In the genomic region with DNA sequence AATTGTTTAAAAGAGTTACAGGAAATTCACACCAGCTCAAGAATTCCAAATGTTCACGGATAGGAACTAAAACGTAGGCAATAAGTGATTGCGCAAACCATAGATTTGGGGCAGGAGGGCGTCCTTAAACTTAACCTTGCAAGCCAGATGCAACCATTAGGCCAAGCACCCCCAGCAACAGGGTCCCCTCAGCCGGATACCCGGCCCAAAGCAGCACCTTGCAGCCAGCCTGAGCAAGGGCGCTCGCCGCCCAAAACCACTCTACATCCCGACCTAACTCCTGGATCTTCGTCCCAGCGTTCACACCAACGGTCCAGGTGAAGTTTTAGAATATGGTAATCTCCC, we compare ENCODE assay signal across 8 mouse cellular contexts. TPM values are rescaled to one million over a fixed set of nuclear protein-coding genes. Genes with fewer than 3 reads are reported as not detected.
DNase-seq lines count a peak whose midpoint lies in the region; ATAC-seq and TF ChIP-seq lines count a peak whose summit lies in the region.

No protein-coding gene starts in this region.

- H3K27ac ChIP-seq in embryonic facial prominence, embryonic 11.5 days (replicated peaks; ENCODE audit: low read depth, low read length), result no peak overlapping the region
- H3K27ac ChIP-seq in intestine, embryonic 14.5 days (ENCODE audit: low read depth), result no peak overlapping the region
- H3K27ac ChIP-seq in midbrain, embryonic 15.5 days, result no peak overlapping the region

- no peak for DNase-seq in lung, adult 2 months
- DNase-seq in lung, postnatal 10 days, result no peak
- DNase-seq in embryonic facial prominence, embryonic 11.5 days (ENCODE audit: low spot score), result peak; percentile 18
- no peak for DNase-seq in intestine, embryonic 14.5 days (ENCODE audit: low spot score)
- DNase-seq in layer of hippocampus, adult 9-11 months, result no peak
- no peak for DNase-seq in adrenal gland, adult (ENCODE audit: inconsistent age in 2 of 2, low spot score in 1 of 2)
- DNase-seq in cerebellum, adult 9-10 months, result no peak

- no peak for TF ChIP-seq CTCF in lung, adult 2 months (IDR thresholded peaks at IDR 0.05; ENCODE audit: insufficient read depth, low read length)

- ATAC-seq in embryonic facial prominence, embryonic 11.5 days (replicated peaks; ENCODE audit: insufficient number of reproducible peaks, low FRiP score, low TSS enrichment, low read depth), result peak; percentile 7
- peak; percentile 6 for ATAC-seq in intestine, embryonic 14.5 days (replicated peaks; ENCODE audit: low FRiP score, low TSS enrichment, low read depth)
- peak; percentile 16 for ATAC-seq in midbrain, embryonic 15.5 days (replicated peaks)

- peaks cover 5% of the 10 kb centered on the region for H3K4me1 ChIP-seq in lung, adult 2 months (ENCODE audit: control insufficient read depth, insufficient read depth, low read length)
- H3K4me1 ChIP-seq in embryonic facial prominence, embryonic 11.5 days (ENCODE audit: control insufficient read depth, insufficient read depth, low read length), result peaks cover 5% of the 10 kb centered on the region; the same call in 1 of the 2 replicates
- peaks cover 24% of the 10 kb centered on the region for H3K4me1 ChIP-seq in intestine, embryonic 14.5 days (replicated peaks; ENCODE audit: control insufficient read depth, insufficient read depth, low read length)
- H3K4me1 ChIP-seq in midbrain, embryonic 15.5 days, result peaks cover 31% of the 10 kb centered on the region

- no peaks in the 10 kb centered on the region for H3K27me3 ChIP-seq in embryonic facial prominence, embryonic 11.5 days (ENCODE audit: control insufficient read depth, insufficient read depth, low read length)
- H3K27me3 ChIP-seq in intestine, embryonic 14.5 days (replicated peaks; ENCODE audit: control insufficient read depth, insufficient read depth, low read length), result no peaks in the 10 kb centered on the region
- no peaks in the 10 kb centered on the region for H3K27me3 ChIP-seq in midbrain, embryonic 15.5 days (replicated peaks)

- peak overlapping the region; percentile 39 for H3K9ac ChIP-seq in embryonic facial prominence, embryonic 11.5 days (replicated peaks; ENCODE audit: low read length)
- peak overlapping the region; percentile 59 for H3K9ac ChIP-seq in intestine, embryonic 14.5 days (ENCODE audit: low read length)
- H3K9ac ChIP-seq in midbrain, embryonic 15.5 days, result peak overlapping the region; percentile 52

- no peaks in the 10 kb centered on the region for H3K36me3 ChIP-seq in embryonic facial prominence, embryonic 11.5 days (replicated peaks; ENCODE audit: control insufficient read depth, insufficient read depth, low read depth, low read length)
- H3K36me3 ChIP-seq in intestine, embryonic 14.5 days (ENCODE audit: control insufficient read depth, insufficient read depth, low read length), result no peaks in the 10 kb centered on the region
- H3K36me3 ChIP-seq in midbrain, embryonic 15.5 days (replicated peaks), result no peaks in the 10 kb centered on the region

- TF ChIP-seq POLR2A in lung, adult 2 months (IDR thresholded peaks at IDR 0.05; ENCODE audit: borderline replicate concordance, extremely low read depth, low read depth, low read length), result no peak

- peak overlapping the region; percentile 76 for H3K4me2 ChIP-seq in embryonic facial prominence, embryonic 11.5 days (ENCODE audit: low read depth, low read length)
- peak overlapping the region; percentile 61 for H3K4me2 ChIP-seq in intestine, embryonic 14.5 days (ENCODE audit: low read length)
- peak overlapping the region; percentile 77 for H3K4me2 ChIP-seq in midbrain, embryonic 15.5 days

- H3K9me3 ChIP-seq in embryonic facial prominence, embryonic 11.5 days (replicated peaks; ENCODE audit: control insufficient read depth, low read length), result no peaks in the 10 kb centered on the region
- H3K9me3 ChIP-seq in intestine, embryonic 14.5 days (ENCODE audit: control insufficient read depth, low read length), result no peaks in the 10 kb centered on the region
- H3K9me3 ChIP-seq in midbrain, embryonic 15.5 days, result no peaks in the 10 kb centered on the region

- H3K4me3 ChIP-seq in lung, adult 2 months (replicated peaks; ENCODE audit: extremely low read depth, low read depth, low read length), result peak overlapping the region; percentile 90
- H3K4me3 ChIP-seq in embryonic facial prominence, embryonic 11.5 days (ENCODE audit: low read depth, low read length), result peak overlapping the region; percentile 62
- peak overlapping the region; percentile 86 for H3K4me3 ChIP-seq in intestine, embryonic 14.5 days (ENCODE audit: low read depth, low read length)
- H3K4me3 ChIP-seq in midbrain, embryonic 15.5 days, result peak overlapping the region; percentile 81

- under 1% methylated on average over 13 of the region's 13 CpGs for WGBS in lung, adult 2 months
- 2% methylated on average over 13 of the region's 13 CpGs for WGBS in embryonic facial prominence, embryonic 11.5 days
- 2% methylated on average over 13 of the region's 13 CpGs for WGBS in intestine, embryonic 14.5 days
- 1% methylated on average over 13 of the region's 13 CpGs for WGBS in midbrain, embryonic 15.5 days

RNA-seq across cellular contexts. Expression of a gene that starts 0.6 kb away (rescaled TPM):
- polyA plus RNA-seq in lung, adult 2 months (2012; rRNA removed), result 13.6 TPM in 2 replicates
- 1.9 and 2.8 TPM in 2 replicates for polyA plus RNA-seq in embryonic facial prominence, embryonic 11.5 days (2014; fragmentation: Nextera tagmentation; extraction: Ambion mirVana)
- polyA plus RNA-seq in intestine, embryonic 14.5 days (2014; fragmentation: Nextera tagmentation; extraction: Ambion mirVana), result 3.5 and 4.0 TPM in 2 replicates
- 2.3 and 2.7 TPM in 2 replicates for polyA plus RNA-seq in midbrain, embryonic 15.5 days (2015; fragmentation: Nextera tagmentation; extraction: Ambion mirVana)
